Mouse (Mus musculus) E14TG2a.4 (cell line): ENCODE data around the gene Gm11037.

Source experiments
- H3K27me3 ChIP-seq: 2 replicates; pipeline ENCODE4 v1.6.1; 2014; ENCODE audit warnings: low read length, control low read depth; ENCODE audit not compliant: insufficient read depth
- H3K36me3 ChIP-seq: 2 replicates; pipeline ENCODE4 v1.6.1; 2014; ENCODE audit warnings: low read length, control low read depth; ENCODE audit not compliant: insufficient read depth
- H3K4me1 ChIP-seq: replicated peaks from 2 replicates; pipeline ENCODE4 v1.6.1; 2014; ENCODE audit warnings: low read depth, low read length, control low read depth
- H3K4me3 ChIP-seq: replicated peaks from 2 replicates; pipeline ENCODE4 v1.5.1; 2014; ENCODE audit warnings: mild to moderate bottlenecking, low read length
- H3K9me3 ChIP-seq: 2 replicates; pipeline ENCODE4 v1.6.1; 2014; ENCODE audit warnings: low read length, control low read depth
- CTCF ChIP-seq: conservative IDR thresholded peaks from 2 replicates; pipeline ENCODE4 v1.5.1; 2014; ENCODE audit warnings: low read length
- NANOG ChIP-seq: IDR thresholded peaks from 2 replicates; pipeline ENCODE4 v1.6.1; 2014; ENCODE audit warnings: borderline replicate concordance, low read length, mixed read lengths
- POU5F1 ChIP-seq: IDR thresholded peaks from 2 replicates; pipeline ENCODE4 v1.6.1; 2014; ENCODE audit warnings: low read length, borderline replicate concordance

Gm11037 gene

DNA sequence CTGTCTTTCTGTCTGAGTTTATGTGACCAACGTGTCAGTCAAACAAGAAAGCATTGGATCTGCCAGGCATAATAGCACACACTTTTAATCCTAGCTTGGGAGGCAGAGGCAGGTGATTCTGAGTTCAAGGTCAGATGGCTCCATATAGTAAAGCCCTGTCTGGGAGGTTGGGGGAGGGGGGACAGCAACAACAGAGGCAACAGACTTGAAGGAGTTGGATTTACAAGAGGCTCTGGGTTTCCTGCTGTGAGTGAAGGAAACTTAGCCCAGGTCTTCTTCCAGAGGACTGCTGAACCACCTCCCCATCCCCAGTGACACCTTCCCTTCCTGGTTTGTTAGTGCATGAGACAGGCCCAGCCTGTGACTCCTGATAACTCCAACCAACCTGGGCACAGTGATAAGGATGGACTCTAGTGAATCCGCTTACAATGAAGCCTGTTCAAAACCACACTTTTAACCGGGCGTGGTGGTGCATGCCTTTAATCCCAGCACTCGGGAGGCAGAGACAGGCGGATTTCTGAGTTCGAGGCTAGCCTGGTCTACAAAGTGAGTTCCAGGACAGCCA is 19.0 kb downstream of the Gm11037 start:
- H3K4me1 ChIP-seq = peaks cover 85% of the 10 kb centered on the region
- H3K4me3 ChIP-seq = no peak overlapping the region
- TF ChIP-seq NANOG (no peak), POU5F1 (no peak), CTCF (no peak)
- H3K9me3 ChIP-seq = no peaks in the 10 kb centered on the region
- H3K36me3 ChIP-seq = peaks cover 99% of the 10 kb centered on the region
- no peaks in the 10 kb centered on the region for H3K27me3 ChIP-seq

DNA sequence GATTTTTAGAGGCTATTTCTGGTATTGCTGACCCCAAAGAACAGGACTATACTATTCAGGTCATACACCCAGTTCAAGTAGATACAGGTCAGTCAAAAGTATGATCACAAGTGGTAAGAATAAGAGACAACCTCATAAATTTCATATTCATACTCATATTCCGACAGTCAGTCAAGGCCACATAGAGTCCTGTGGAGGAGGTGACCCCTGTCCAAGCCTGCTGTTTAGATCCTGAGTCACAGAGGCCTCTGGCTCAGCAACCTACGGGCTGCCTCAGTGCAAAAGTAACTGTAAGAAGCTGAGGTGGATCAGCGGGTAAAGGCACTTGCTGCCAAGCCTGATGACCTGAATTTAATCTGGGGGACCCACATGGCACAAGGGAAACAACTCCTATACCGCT is 20.7 kb downstream of the Gm11037 start:
- Histone ChIP-seq H3K36me3 (peaks cover 98% of the 10 kb centered on the region), H3K27me3 (no peaks in the 10 kb centered on the region), H3K9me3 (no peaks in the 10 kb centered on the region), H3K4me1 (peaks cover 93% of the 10 kb centered on the region), H3K4me3 (no peak overlapping the region)
- TF ChIP-seq NANOG (no peak), CTCF (no peak), POU5F1 (no peak)

DNA sequence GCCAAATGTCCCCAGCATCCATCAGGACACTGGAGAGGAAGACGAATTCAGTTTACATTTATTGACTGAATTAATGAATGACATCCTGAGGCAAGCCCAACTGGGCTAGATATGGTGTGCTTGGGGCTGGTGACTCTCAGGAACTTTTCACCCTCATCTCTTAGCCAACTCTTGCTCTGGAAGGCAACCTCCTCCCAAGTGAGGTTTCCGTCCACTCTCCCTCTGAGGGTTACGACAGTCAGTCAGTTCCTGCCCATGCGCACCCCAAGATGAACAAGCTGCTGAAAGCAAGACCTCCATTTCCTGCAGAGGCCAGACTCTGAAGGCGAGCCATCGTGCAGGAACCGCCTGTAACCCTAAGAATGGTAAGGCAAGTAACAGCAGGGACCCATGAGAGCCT is 23.7 kb downstream of the Gm11037 start:
- Histone ChIP-seq H3K9me3 (no peaks in the 10 kb centered on the region), H3K27me3 (no peaks in the 10 kb centered on the region), H3K4me3 (no peak overlapping the region), H3K36me3 (peaks cover 69% of the 10 kb centered on the region), H3K4me1 (peaks cover 87% of the 10 kb centered on the region)
- TF ChIP-seq CTCF = no peak
- no peak for TF ChIP-seq NANOG
- no peak for TF ChIP-seq POU5F1

DNA sequence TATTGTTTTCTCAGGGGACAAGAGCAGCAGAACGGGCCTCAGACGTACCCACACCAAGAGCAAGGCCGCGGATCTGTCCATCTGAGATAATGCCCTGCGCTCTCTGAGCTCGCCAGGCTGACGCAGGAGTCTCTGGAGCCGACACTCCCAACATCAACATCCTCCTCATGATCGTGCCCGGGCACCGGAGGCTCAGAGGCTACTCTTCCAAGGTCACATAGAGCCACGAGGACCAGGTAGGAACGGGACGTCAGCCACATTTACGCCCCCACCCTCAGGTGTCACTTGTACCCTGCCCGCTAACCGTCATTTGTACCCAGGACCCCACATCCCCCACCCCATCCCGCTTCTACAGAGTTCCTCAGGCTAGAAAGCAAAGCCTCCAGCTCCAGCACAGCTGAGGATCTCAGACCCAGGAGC is 26.2 kb downstream of the Gm11037 start:
- H3K36me3 ChIP-seq = peaks cover 44% of the 10 kb centered on the region
- peaks cover 64% of the 10 kb centered on the region for H3K4me1 ChIP-seq
- peak overlapping the region; percentile 93 for H3K4me3 ChIP-seq
- H3K9me3 ChIP-seq = no peaks in the 10 kb centered on the region
- no peaks in the 10 kb centered on the region for H3K27me3 ChIP-seq
- TF ChIP-seq CTCF (no peak), NANOG (no peak), POU5F1 (no peak)

DNA sequence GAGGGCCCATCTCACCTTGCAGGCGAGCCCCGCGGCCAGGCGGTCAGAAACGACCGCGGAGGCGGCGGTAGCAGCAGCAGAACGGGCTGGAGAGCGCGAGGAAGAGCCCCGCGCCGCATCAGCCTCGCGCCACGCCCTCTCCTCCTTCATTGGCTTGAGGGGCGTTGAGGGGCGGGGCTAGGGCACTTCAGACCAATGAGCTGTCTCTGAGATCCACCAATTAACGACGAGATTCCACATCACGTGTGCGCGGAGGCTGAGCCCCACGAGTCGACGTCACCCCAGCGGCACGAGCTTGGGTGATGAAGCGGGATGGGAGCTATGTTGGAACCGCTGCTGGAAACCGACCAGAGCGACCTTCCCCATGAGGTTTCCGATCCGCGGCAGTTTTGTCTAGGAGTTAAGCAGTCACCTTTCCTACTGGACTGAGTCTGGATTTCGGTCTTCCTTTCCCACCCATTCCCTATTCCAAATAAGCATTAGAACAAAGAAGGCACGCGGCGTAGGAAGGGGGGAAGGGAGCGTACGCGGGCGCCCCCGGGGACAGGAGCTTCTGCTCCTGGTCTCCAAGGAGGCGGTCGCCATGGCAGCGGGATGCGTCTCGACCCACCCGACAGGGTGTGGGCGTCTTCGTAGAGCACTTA is 26.8 kb downstream of the Gm11037 start, which contains the start of gene 1700037H04Rik:
Gene 1700037H04Rik (minus strand): TSS at position 144 of the 644 bp plus-strand sequence.
- H3K4me1 ChIP-seq = peaks cover 58% of the 10 kb centered on the region
- H3K9me3 ChIP-seq = no peaks in the 10 kb centered on the region
- peaks cover 38% of the 10 kb centered on the region for H3K36me3 ChIP-seq
- TF ChIP-seq CTCF (no peak), POU5F1 (no peak), NANOG (no peak)
- H3K27me3 ChIP-seq = no peaks in the 10 kb centered on the region
- peak within 1 kb of the TSS; percentile 93 for H3K4me3 ChIP-seq

DNA sequence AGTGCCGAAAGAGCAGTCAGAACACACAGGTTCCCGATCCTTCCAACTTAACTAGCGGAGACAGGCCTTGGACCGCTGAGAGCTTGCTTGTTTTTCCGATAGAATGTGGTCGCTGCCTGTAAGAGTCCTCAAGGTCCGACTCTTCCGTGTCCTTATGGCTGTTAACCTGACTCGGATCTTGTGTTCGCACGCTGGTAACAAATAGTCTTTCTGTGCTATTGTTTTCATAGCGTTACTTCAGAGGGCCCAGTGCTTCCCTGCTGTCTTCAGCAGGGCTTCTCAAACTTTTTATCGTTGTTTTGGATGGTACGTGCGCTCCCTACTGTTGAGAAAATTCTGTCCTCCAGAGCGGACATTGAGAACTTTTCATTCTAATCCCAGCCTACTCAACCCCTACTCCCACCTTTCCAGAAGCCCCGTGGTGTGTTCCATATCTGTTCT is 27.4 kb downstream of the Gm11037 start:
- Histone ChIP-seq H3K4me1 (peaks cover 57% of the 10 kb centered on the region), H3K27me3 (no peaks in the 10 kb centered on the region), H3K36me3 (peaks cover 32% of the 10 kb centered on the region), H3K4me3 (peak overlapping the region; percentile 93), H3K9me3 (no peaks in the 10 kb centered on the region)
- TF ChIP-seq NANOG = no peak

DNA sequence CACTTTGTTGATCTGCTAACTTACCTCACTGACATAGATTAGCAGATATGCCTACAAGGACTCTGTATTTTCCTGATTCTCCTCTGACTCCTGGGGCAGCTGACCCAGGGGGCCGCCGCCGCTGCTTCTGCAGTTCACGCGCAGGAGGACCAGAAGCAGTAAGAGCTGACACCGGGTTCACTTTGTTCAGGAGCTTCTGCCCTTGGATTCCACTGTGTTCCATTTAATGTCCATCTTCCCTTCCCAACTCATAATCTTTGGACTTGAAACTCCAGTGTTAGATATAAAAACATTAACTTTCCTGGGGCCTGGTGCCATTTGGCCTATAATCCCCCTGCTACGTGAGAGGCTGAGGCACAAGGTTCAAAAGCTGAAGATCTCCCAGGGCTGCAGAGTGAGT is 30.6 kb downstream of the Gm11037 start:
- no peaks in the 10 kb centered on the region for H3K36me3 ChIP-seq
- no peak for TF ChIP-seq CTCF
- TF ChIP-seq POU5F1 = no peak
- no peak for TF ChIP-seq NANOG
- H3K27me3 ChIP-seq = no peaks in the 10 kb centered on the region
- H3K4me1 ChIP-seq = peaks cover 50% of the 10 kb centered on the region
- H3K9me3 ChIP-seq = peaks cover 7% of the 10 kb centered on the region; the same call in 1 of the 2 replicates
- no peak overlapping the region for H3K4me3 ChIP-seq

DNA sequence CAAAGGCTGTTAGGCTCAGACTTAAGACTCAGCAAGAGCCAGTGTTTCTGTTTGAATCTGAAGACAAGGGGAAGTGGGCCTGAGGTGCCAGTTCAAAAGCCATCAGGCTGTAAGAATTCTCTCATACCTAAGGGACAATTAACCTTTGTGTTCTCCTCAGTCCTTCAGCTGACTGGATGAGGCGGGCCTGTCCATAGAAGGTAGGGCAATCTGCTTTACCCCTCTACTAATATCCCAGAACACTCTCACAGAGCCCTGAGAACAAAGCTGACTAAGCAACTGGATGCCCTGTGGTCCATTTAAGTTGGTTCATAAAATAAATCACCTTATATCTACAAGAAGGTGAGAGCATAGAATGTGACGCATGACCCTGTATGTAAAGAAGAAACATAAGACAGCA is 32.9 kb downstream of the Gm11037 start:
- peaks cover 10% of the 10 kb centered on the region for H3K27me3 ChIP-seq
- no peak overlapping the region for H3K4me3 ChIP-seq
- H3K4me1 ChIP-seq = peaks cover 59% of the 10 kb centered on the region
- no peak for TF ChIP-seq POU5F1
- no peak for TF ChIP-seq NANOG
- TF ChIP-seq CTCF = no peak
- peaks cover 7% of the 10 kb centered on the region; the same call in 1 of the 2 replicates for H3K9me3 ChIP-seq
- no peaks in the 10 kb centered on the region for H3K36me3 ChIP-seq

DNA sequence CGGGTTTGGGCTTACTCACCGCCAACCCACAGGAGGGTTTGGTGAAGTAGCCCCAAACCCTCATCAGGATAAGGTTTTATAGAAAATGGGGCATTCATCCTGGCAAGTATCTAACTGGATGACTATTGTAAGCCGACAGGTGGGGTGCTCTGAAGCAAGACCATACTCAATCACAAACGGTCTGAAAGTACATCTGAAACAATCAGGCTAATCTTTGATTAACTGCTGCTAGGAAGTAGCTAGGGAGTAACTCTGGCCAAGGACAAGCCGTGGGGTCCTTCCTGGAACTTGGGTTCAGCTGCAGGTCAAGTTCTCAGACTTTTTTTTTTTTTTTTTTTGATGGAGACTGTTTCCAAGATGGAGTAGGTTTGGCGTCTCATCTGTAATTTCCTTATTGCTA is 34.7 kb downstream of the Gm11037 start:
- H3K9me3 ChIP-seq = peaks cover 7% of the 10 kb centered on the region; the same call in 1 of the 2 replicates
- no peak for TF ChIP-seq CTCF
- peak; percentile 90 for TF ChIP-seq NANOG
- no peak for TF ChIP-seq POU5F1
- no peaks in the 10 kb centered on the region for H3K36me3 ChIP-seq
- peaks cover 67% of the 10 kb centered on the region for H3K4me1 ChIP-seq
- H3K4me3 ChIP-seq = no peak overlapping the region
- H3K27me3 ChIP-seq = peaks cover 28% of the 10 kb centered on the region
